Mouse (Mus musculus) urinary bladder, adult 18-20 months (tissue): ENCODE measurements around the gene Capn3.

Source experiments
- DNase-seq, 2 experiments: peaks; one replicate each; pipeline ENCODE4 v3.0.0; 2022; ENCODE audit warnings: low spot score in 2 of 2, mixed read lengths in 2 of 2

Capn3 gene

DNA sequence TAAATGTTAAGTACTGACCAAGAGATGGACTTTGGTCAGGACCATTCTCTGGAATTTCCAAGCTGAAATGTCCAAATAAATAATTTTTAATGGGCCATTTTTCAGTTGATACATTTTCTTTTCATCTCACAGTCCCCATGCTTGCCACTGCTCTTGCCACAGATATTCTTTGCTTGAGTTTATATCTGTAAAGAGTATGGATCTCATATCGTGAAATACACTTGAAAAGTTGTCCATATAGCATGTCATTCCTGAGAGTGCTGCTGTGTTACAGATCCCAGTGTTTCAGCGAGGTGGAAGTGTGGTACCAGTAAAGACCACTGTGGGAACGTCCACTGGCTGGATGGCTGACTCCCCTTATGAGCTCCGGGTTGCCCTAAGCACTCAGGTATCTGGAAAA lies at the start of gene Capn3:
Gene Capn3, plus strand, starts transcription at position 301 of the 400 bp plus-strand sequence.
- no peak for DNase-seq

DNA sequence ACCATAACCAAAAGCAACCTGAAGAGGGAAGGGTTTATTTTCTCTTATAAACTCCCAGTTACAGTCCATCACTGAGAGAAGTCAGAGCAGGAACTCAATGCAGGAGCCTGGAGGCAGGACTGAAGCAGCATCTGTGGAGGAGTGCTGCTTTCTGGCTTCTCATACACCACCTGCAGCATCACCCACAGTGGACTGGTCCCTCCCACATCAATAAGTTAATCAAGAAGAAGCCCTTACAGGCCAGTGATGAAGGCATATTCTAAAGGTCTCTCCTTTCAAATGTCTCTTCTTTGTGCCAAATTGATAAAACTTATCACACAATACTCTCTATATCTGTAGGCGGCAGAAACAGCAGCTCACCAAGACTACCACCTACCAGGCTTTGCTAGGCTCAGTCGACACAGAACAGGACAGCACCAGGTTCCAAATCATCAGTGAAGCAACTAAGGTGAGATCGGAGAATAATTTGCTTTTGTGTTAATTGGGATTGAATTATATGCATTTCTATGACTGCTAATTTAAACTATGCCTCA lies 44.7 kb upstream of the Capn3 start:
- no peak for DNase-seq

DNA sequence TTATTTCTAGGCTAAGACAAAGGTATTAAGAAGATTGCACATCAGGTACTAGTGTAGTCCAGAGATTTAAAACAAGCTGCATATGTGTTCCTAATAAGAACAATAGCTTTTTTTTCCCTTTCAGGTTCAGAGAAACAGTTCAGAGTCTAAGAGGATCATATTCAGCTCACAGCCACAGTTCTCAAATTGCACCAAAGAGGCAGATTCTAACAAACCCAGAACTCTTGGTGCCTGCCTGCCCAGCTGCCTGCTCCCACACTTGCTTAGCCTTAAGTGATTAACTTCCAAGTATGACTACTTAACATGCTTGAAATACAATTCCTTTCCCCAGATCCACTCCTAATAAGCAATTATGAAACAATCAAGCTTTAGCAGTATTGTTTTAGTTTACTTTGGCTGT lies 41.7 kb upstream of the Capn3 start:
- DNase-seq: no peak

DNA sequence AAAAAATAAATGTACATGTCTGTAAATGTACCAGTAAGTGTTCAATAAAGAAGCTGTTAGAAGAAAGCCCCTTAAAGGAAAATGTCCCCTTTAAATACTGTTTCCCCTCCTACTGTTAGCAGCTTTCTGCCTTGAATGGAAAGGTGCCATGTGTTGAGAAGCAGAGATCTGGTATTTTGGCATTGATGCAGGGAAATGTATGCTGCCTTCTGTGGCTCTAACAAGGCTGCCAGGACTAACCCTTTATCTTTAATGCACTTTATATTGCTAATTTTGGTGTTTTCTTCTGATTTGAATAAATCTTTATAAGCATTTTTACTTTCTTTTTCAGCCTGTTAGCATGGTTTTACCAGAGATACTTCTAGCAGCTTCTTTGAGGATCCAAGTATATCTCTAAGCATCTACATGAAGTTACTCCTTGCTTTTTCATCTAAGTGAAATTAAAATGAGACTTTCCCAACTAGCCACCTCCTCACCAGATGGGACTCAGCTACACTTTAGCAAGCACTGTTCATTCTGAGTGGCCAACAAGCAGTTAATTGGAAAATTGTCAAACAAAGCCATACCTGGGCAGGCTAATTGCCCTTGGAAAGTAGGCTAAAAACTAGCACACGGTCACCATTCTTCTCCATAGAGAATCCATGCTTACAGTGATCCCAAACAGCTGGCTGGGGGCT lies 40.9 kb upstream of the Capn3 start:
- no peak for DNase-seq

DNA sequence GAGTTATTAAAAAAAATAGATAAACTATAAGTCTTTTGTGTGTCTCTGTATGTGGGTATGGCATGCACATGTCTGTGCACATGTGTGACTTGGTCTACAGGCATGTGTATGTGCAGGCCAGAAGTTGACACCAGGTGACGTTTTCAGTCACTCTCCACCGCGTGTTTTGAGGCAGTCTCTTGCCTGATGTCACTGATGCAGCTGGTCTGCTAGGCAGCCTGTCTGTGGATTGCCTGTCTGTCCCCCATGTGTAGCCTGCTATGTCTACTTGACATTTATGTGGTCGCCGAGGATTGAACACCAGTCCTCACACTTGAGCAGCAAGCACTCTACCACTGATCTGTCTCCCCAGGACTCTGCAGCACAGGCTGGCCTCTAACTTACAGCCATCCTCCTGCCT lies 31.4 kb upstream of the Capn3 start:
- no peak for DNase-seq

DNA sequence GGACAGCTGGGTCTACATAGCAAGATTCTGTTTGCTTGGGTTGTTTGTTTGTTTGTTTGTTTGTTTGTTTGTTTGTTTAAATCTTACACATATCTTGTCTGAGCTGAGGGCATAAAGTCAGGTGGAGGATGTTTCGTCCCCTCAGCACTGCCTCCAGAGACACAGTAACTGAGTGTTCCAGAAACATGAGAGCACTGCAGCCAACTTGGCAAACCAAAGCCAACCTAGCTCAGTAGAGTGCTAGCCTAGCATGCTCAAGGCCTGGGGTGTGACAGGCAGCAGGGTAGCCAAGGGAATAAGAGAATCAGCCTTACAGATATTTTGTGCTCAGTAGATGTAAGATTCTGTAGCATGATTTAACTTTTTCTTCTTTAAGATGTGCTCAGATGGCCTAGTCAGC lies 11.3 kb upstream of the Capn3 start:
- DNase-seq: no peak

DNA sequence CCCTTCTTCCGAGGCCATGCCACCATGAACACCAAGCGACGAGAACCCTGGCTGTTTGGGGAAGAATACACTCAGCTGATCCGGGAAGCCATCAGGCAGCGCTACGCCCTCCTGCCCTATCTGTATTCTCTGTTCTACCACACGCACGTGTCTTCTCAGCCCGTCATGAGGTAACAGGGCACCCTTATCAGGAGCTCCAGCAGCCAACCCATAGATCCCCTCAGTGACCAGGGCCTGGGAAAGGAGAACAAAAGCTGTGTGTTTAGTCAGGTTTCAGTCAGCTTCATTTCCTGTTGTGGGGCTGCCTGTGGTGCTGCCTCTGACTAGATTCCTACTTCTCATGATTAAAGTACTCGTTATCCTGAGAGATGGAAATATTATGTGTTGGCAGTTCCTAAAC lies 9.4 kb upstream of the Capn3 start:
- DNase-seq: no peak

DNA sequence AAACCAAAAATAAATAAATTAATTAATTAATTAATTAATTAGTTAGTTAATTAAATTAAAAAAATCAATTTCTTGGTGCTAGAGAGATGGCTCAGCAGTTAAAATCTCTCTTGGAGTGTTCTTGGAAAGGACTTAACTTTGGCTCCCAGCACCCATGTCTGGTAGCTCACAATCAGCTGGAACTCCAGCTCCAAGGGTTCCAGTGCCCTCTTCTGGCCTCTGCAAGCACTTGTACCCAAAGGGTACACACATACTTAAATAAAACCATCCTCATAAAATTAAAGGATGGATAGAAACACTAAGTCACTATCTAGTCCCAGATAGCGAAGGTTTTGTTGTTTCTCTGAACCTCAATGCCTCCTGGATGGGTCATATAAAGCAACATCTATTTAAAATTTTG lies 8.5 kb upstream of the Capn3 start:
- no peak for DNase-seq

DNA sequence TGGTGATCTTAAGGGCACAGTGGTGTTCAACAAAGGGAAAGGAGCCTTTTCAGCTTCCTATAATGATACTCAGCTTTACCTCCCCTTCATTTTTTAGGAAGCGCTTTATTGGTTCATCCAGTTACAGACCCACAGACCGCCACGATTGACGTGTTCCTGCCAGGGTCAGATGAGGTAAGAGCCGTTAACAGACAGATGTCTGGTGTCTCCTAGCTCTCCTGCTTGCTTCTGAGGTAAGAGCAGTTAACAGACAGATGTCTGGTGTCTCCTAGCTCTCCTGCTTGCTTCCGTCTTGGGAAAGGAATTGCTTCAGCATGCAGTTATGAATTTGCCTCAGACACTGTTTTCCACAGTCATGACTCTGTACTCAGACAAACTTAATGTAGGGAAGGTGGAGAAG lies 5.1 kb upstream of the Capn3 start:
- no peak for DNase-seq

DNA sequence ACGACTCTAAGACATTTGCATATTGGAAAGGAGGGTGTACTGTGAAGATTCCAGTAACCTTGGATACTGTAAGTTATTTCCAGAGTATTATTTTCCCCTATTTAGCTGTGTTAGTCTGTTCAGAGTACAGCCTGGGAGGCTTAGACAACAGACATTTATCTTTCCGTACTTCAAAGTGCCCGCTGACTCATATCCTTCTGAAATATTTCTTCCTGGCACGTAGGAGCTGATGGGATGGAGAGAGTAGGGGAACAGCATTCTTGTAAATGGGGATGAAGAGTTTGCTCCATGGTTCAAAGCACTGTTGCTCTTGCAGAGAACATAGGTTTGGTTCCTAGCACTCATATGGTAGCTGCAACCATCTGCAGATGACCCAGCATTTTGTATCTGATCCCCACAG lies 3.2 kb upstream of the Capn3 start:
- no peak for DNase-seq

DNA sequence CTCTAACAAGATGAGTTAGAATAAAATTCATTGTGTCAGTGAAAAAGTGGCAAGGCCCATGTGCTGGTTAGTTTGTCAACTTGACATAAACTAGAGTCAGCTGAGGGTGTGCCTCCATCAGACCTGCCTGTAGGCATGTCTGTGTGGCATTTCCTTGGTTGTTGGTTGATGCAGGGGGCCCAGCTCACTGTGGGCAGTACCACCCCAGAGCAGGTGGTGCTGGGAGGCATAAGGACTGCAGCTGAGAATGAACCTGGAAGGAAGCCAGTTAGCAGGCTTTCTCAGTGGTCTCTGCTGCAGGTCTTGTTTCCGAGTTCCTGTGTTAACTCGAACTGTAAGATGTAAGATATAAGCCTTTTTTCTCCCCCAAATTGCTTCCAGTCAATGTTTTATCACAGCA lies 832 bp upstream of the Capn3 start:
- DNase-seq: no peak

DNA sequence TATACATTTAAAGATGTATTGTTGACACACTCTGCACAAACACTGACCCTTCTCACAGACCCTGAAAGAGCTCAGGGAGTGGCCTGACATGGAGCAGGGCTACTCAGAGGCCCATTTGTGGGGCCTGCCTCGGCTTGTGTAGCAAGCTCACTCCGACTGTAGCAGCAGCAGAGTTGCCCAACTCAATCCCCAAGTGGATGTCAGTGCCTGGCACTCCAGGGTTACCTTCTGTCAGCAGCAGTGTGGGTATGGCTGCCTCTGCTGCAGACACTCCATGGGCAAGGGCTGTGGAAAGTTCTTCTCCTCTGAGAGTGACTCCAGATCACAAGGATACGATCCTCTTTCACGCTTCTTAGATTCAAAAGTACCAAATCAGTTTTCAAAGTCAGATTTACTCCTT lies 4.4 kb downstream of the Capn3 start:
- DNase-seq: no peak

DNA sequence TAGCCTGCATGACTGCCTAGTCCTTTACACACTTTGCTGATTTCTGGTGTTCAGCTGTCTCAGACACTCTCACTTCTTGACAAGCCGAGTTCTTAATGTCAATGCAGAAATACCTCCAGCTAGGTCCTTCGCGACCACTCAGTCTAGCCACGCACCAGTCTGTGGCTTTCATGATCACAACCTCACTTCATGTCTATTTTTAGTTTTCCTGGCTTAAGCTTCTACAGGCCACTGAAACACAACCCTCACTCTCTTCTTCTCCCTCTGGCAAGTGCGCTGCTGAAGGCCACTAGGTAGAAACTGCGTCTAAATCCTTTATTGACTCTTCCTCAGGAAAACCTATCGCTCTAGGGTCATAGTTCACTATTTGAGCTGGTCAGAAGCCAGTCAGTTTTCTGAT lies 7.5 kb downstream of the Capn3 start:
- DNase-seq: no peak

DNA sequence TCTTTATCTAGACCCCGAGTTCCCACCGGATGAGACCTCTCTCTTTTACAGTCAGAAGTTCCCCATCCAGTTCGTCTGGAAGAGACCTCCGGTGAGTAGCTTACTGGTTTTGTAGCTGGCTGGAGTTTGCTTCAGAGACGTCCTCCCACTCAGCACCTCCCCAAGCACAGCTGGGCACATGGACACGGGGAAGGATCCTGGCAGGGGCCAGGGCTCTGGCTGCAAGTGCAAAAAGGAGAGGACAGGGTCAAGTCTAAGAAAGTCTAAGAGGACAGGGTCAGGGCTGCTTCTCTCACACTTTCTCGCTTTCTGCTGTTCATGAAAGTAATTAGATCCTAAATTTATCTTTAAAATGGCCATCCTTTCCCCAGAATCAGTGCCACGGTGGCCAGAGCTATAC lies 8.3 kb downstream of the Capn3 start:
- no peak for DNase-seq

DNA sequence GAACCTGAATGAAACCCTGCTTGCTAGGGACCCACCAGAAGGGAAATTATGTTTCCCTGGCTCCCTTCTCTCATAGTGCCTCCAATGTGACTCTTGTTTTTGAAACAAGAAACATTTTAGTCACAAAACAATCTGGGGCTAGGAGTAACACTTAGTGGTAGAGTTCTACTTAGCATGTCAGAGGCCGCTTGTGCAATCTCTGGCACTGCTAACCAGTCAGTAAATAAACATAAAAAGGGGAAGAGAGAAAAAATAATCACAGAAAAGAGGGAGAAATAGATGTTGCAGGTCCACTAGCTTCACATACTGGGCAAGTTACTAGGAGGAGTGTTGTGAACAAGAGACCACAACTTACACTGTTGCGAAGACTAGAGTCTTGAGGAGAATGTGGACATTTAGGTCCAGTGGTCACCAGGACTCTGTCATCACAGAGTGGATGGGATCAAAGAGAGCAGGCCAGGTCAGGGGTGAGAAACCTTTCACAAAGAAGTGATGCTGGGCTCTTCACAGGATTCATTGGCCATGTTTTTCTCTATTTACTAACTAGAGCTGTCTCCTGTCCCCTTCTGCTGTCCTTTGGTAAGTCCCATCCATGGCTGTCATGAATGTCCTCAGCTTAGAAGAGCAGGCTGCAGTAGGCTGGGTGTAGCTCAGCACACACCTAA lies 9.0 kb downstream of the Capn3 start:
- DNase-seq: no peak

DNA sequence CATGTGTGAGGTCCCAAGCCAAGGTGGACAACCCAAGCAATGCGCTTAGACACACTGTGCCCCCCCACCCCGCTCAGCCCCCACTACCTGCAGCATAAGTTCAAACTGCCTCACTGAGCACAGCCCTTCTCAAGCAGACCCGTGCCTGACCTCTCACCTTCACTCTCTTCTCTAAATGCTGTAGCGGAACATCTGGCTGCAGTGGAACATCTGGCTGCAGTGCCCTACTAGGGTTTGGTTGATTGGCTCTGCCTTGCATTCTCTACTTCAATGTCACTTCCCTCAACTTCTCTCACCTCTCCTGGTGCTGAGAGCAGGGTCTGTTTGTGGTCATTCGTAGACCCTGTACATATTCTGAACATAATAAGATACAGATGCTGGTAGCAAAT lies 9.6 kb downstream of the Capn3 start:
- DNase-seq: no peak

DNA sequence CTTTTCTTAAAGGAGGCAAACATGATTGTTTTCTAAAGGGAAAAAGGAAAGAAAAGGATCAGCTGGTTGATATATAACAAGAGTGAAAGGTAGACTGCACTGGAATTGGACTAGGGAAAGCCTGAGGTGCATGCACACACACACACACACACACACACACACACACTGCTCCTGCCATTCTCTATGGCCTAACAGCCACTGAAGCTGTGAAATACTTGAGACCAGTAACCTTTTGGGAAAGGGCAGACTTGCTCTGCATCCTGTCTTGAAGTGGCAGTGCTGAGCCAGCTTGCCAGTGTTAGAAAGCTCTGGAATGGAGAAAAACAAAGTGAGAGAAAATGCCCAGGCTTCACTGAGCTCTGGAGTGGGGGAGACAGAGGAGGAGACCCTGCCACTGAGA lies 12.2 kb downstream of the Capn3 start:
- DNase-seq: no peak

DNA sequence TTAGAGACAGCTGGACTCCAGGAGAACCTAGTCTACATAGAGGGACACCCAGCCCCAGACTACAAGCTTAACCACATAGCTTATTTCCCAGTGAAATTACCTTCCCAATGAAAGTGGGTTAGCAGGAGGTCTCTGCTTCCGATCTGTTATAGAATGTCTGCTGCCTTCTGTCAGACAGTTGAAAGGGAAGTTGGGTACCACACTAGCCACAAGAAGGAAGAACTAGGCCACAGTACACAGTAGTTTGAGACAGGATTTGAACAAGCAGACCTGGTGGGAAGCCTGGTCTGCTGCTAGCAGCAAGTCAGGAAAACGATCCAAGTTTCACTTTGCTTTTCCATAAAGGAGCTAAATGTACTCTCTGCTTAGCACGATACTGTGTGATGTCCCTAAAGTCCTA lies 13.4 kb downstream of the Capn3 start:
- no peak for DNase-seq

DNA sequence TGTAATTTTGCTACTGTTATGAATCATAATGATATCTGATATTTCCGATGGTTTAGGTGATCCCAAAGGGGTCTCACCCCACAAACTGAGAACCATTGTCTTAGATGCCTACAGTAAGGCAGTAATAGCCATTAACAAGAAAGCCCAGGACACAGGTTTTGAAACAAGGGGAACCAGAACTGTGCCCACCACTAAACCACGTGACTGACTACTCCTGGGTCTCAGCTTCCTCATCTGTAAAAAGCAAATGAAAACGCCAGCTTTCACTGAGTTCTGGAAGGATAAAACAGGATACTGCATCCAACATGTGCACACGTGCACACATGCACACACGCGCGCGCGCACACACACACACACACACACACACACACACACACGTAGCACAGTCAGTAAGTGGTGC lies 13.9 kb downstream of the Capn3 start:
- DNase-seq: no peak

DNA sequence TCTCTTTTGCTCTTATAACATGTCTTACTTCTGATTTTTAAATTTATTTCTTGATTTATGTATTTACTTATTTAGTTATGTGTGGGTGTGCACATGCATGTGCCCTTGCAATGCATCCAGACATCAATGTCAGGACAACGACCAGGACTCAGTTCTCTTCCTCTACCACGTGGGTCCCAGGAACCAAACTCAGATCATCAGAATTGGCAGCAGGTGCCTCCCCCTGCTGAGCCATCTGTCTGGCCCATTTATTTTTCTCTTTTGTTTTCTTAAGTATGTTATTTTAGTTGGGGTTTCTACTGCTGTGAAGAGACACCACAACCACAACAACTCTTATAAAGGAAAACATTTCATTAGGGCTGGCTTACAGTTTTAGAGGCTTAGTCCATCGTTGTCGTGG lies 15.0 kb downstream of the Capn3 start:
- DNase-seq: no peak

DNA sequence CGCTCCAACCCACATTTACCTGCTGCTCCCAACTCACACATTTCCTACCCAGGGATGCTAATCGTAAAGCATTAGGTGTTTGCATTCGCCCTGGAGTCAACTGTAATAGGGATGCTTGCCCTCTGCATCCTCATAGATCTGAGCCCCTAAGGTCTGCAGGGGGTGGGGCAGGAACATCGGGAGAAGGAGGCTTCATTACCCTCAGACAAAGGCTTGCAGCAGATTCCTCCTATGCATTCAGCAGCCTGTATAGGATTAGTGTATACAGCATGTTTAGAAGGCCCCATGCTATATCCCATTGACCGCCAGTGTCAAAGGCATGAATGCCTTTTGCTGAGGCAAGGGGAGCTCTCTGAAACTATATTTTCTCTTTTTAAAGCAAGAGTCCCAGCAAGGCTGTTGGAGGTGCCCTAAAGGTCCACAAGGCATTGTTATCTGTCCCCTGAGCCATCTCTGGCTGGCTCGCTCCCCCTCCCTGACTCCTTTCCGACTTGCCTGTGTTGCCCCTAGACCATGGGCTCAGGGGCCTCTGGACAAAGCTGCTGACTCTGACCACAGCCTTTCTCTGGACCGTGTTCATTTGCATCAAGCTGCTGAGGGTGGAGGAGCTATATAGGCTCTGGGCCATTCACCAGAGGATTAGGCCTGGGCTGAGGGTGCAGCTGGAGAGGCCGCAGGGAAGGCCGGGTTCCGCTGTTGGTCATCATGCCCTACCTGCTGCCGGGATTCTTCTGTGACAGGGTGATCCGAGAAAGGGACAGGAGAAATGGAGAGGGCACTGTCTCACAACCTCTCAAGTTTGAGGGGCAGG lies 20.7 kb downstream of the Capn3 start:
- no peak for DNase-seq

DNA sequence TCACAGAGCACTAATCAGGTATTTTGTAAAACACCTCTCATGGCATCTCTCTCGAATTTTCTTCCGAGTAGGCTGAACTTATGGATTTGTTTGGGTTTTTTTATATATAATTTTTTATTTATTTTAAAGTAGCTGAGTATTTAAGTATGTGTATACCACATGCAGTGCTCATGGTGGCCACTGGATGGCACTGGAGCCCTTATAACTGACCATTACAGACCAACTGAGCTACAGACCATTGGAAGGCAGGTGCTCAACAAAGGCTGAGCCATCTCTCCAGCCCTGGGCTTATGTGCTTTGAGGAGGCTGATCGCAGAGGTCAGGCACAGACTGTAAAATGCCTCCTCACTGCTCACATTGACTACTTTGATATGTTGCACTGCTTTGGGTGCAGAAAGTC lies 22.8 kb downstream of the Capn3 start:
- peak; percentile 36 to 44 for DNase-seq

DNA sequence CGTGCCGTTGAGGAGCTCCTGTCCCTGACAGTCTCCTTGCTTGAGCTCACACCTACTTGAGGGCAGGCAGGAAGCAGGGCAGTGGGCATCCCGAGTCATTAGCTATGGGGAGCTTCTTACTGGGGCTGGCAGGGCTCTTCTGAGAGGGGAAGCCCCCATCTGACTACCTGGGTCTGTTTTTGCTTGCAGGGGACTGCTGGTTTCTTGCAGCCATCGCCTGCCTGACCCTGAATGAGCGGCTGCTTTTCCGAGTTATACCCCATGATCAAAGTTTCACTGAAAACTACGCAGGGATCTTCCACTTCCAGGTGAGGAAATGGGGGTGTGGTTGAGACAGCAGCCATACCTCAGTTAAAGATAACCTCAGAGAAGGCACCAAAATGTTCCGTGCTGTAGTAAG lies 26.1 kb downstream of the Capn3 start:
- no peak for DNase-seq
